Mouse (Mus musculus) hindbrain, embryonic 13.5 days (tissue): Measurements from ENCODE around the gene Mmaa. TPM values are rescaled to one million over a fixed set of nuclear protein-coding genes. Genes with fewer than 3 reads are reported as not detected.

Experiments
- ATAC-seq: fragments of 200-750 bp; cut with Nextera tagmentation; 2 replicates; pipeline ENCODE4 v1.8.0; 2017; ENCODE audit warnings: moderate TSS enrichment; ENCODE audit not compliant: low FRiP score
- H3K27ac ChIP-seq: fragments of 300-500 bp; sonication (generic); 2 replicates; pipeline ENCODE4 v1.5.1; 2015; ENCODE audit warnings: inconsistent platforms, mild to moderate bottlenecking, moderate library complexity
- H3K27me3 ChIP-seq: fragments of 300-500 bp; sonication (generic); 2 replicates; pipeline ENCODE4 v1.6.1; 2015; ENCODE audit warnings: mild to moderate bottlenecking, inconsistent platforms
- H3K36me3 ChIP-seq: fragments of 300-500 bp; sonication (generic); 2 replicates; pipeline ENCODE4 v1.6.1; 2015; ENCODE audit warnings: mild to moderate bottlenecking, inconsistent platforms
- H3K4me1 ChIP-seq: fragments of 300-500 bp; sonication (generic); replicated peaks from 2 replicates; pipeline ENCODE4 v1.6.1; 2015; ENCODE audit warnings: inconsistent platforms
- H3K4me2 ChIP-seq: fragments of 300-500 bp; sonication (generic); 2 replicates; pipeline ENCODE4 v1.6.1; 2015; ENCODE audit warnings: inconsistent platforms, mild to moderate bottlenecking, moderate library complexity
- H3K4me3 ChIP-seq: fragments of 300-500 bp; sonication (generic); 2 replicates; pipeline ENCODE4 v1.5.1; 2015; ENCODE audit warnings: mild to moderate bottlenecking, inconsistent platforms
- H3K9ac ChIP-seq: fragments of 300-500 bp; sonication (generic); 2 replicates; pipeline ENCODE4 v1.6.1; 2015; ENCODE audit warnings: mild to moderate bottlenecking, inconsistent platforms
- H3K9me3 ChIP-seq: fragments of 300-500 bp; sonication (generic); 2 replicates; pipeline ENCODE4 v1.6.1; 2016; ENCODE audit warnings: inconsistent platforms
- WGBS: fragments of 180-500 bp; shearing (Covaris S2); methylation state at CpG from one replicate; pipeline ENCODE4 v1.1.7; 2015; 5-methylcytosine and 5-hydroxymethylcytosine counted together
- polyA plus RNA-seq: library from polyadenylated mRNA; unstranded; fragments of >200 nt; fragmentation: Nextera tagmentation; extraction: Ambion mirVana; gene quantifications from 2 replicates; pipeline ENCODE4 v1.2.1, GENCODE M21; 2015

Gene Mmaa
- polyA plus RNA-seq, 1 experiment from 2014 or later, result 19.9 TPM

DNA sequence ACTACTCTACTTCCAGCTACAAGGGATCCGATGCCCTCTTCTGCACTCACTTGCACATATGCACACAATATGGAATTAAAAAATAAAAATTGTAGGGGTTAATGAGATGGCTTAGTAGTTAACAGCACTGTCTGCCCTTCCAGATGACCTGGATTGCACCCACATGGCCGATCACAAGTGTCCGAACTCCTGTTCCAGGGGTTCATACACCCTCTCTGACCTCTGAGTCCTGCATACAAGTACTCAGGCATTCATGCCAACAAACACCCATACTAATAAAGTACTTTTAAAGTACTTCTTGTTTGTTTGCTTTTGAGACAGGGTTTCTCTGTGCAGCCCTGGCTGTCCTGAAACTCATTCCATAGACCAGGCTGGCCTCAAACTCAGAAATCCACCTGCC is 10.1 kb downstream of the Mmaa start:
- 95% methylated on average over 3 of the region's 3 CpGs for WGBS
- no peak overlapping the region for H3K4me3 ChIP-seq
- no peaks in the 10 kb centered on the region for H3K9me3 ChIP-seq
- H3K9ac ChIP-seq, result no peak overlapping the region
- no peak overlapping the region for H3K4me2 ChIP-seq
- H3K27me3 ChIP-seq, result no peaks in the 10 kb centered on the region
- no peaks in the 10 kb centered on the region for H3K4me1 ChIP-seq
- no peak for ATAC-seq
- H3K27ac ChIP-seq, result no peak overlapping the region
- H3K36me3 ChIP-seq, result peaks cover 30% of the 10 kb centered on the region

GRCm38 (mm10) chr8:79281376-79281890 is 13.3 kb downstream of the Mmaa start:
- no peak overlapping the region for H3K27ac ChIP-seq
- no peaks in the 10 kb centered on the region for H3K9me3 ChIP-seq
- H3K4me3 ChIP-seq, result no peak overlapping the region
- WGBS, result 91% methylated on average over 6 of the region's 6 CpGs
- H3K4me1 ChIP-seq, result no peaks in the 10 kb centered on the region
- ATAC-seq, result no peak
- no peak overlapping the region for H3K4me2 ChIP-seq
- H3K27me3 ChIP-seq, result no peaks in the 10 kb centered on the region
- peaks cover 54% of the 10 kb centered on the region for H3K36me3 ChIP-seq
- no peak overlapping the region for H3K9ac ChIP-seq

GRCm38 (mm10) chr8:79277264-79277870 is 17.4 kb downstream of the Mmaa start:
- Histone ChIP-seq H3K27me3 (no peaks in the 10 kb centered on the region), H3K4me2 (no peak overlapping the region), H3K27ac (no peak overlapping the region), H3K4me3 (no peak overlapping the region), H3K9me3 (no peaks in the 10 kb centered on the region), H3K4me1 (no peaks in the 10 kb centered on the region), H3K9ac (no peak overlapping the region), H3K36me3 (peaks cover 76% of the 10 kb centered on the region)
- no peak for ATAC-seq
- 89% methylated on average over 8 of the region's 8 CpGs for WGBS

GRCm38 (mm10) chr8:79274940-79275339 is 19.8 kb downstream of the Mmaa start:
- no peak overlapping the region for H3K4me2 ChIP-seq
- no peak overlapping the region for H3K27ac ChIP-seq
- WGBS, result 95% methylated on average over 10 of the region's 10 CpGs

DNA sequence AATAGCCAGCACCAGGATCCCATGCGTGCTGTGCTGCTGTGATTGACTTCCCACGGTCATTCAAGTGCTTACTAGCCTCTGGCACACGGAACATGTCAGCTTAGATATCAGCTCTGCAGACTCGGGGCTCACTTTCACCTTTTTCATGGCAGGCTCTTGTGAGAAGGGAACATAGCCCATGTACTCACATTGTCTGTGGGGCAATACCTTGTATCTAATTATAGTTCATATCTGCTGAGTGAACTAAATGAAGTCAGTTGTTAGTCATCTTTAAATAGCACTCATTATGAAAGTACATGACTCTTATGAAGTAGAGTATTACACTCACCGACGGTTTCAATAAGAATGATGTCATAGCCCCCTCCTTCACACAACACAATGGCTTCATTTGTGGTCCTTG is 21.0 kb downstream of the Mmaa start:
- Histone ChIP-seq H3K27me3 (no peaks in the 10 kb centered on the region), H3K9ac (no peak overlapping the region), H3K4me2 (no peak overlapping the region), H3K4me1 (no peaks in the 10 kb centered on the region), H3K9me3 (no peaks in the 10 kb centered on the region), H3K27ac (no peak overlapping the region), H3K36me3 (peaks cover 90% of the 10 kb centered on the region), H3K4me3 (no peak overlapping the region)
- 93% methylated on average over 6 of the region's 6 CpGs for WGBS
- no peak for ATAC-seq

More at GRCm38 (mm10) chr8:79274940-79275339, 19.8 kb downstream of the Mmaa start:
- Histone ChIP-seq H3K9ac (no peak overlapping the region), H3K36me3 (peaks cover 88% of the 10 kb centered on the region), H3K4me1 (no peaks in the 10 kb centered on the region), H3K27me3 (no peaks in the 10 kb centered on the region), H3K4me3 (no peak overlapping the region), H3K9me3 (no peaks in the 10 kb centered on the region)
- no peak for ATAC-seq

GRCm38 (mm10) chr8:79272676-79273075 is 22.1 kb downstream of the Mmaa start:
- no peaks in the 10 kb centered on the region for H3K9me3 ChIP-seq
- H3K27ac ChIP-seq, result no peak overlapping the region
- H3K4me1 ChIP-seq, result no peaks in the 10 kb centered on the region
- no peak for ATAC-seq
- no peak overlapping the region for H3K9ac ChIP-seq
- no peak overlapping the region for H3K4me3 ChIP-seq
- no peak overlapping the region for H3K4me2 ChIP-seq
- no peaks in the 10 kb centered on the region for H3K27me3 ChIP-seq
- WGBS, result 79% methylated on average over 4 of the region's 4 CpGs
- H3K36me3 ChIP-seq, result peaks cover 92% of the 10 kb centered on the region

DNA sequence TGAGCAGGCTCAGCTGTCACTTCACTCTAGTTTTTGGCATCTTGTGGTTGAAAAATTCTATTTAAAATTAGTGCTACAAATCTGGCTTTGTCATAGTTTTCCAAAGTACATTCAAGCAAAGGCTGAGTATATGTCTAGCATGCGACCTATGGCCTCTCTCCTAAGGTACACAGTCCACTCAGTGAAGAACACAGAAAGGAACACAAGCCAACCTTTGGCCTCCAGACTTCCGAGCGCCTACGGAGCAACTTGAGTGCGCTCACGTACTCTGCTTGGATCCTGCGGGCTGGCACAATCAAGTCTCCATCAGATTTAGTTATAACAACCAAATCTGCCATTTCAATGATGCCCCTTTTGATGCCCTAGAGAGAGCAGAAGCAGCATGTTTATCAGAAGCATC is 25.8 kb downstream of the Mmaa start:
- Histone ChIP-seq H3K4me3 (no peak overlapping the region), H3K9me3 (no peaks in the 10 kb centered on the region), H3K9ac (no peak overlapping the region), H3K36me3 (peaks cover 74% of the 10 kb centered on the region), H3K4me1 (no peaks in the 10 kb centered on the region), H3K4me2 (no peak overlapping the region), H3K27me3 (no peaks in the 10 kb centered on the region), H3K27ac (no peak overlapping the region)
- ATAC-seq, result no peak
- 96% methylated on average over 7 of the region's 7 CpGs for WGBS

GRCm38 (mm10) chr8:79261920-79262319 is 32.8 kb downstream of the Mmaa start:
- Histone ChIP-seq H3K27me3 (no peaks in the 10 kb centered on the region), H3K9me3 (peaks cover 5% of the 10 kb centered on the region; the same call in 1 of the 2 replicates), H3K4me2 (no peak overlapping the region), H3K27ac (no peak overlapping the region), H3K9ac (no peak overlapping the region), H3K36me3 (peaks cover 9% of the 10 kb centered on the region), H3K4me1 (no peaks in the 10 kb centered on the region), H3K4me3 (no peak overlapping the region)
- WGBS, result 95% methylated on average over 5 of the region's 5 CpGs
- no peak for ATAC-seq

DNA sequence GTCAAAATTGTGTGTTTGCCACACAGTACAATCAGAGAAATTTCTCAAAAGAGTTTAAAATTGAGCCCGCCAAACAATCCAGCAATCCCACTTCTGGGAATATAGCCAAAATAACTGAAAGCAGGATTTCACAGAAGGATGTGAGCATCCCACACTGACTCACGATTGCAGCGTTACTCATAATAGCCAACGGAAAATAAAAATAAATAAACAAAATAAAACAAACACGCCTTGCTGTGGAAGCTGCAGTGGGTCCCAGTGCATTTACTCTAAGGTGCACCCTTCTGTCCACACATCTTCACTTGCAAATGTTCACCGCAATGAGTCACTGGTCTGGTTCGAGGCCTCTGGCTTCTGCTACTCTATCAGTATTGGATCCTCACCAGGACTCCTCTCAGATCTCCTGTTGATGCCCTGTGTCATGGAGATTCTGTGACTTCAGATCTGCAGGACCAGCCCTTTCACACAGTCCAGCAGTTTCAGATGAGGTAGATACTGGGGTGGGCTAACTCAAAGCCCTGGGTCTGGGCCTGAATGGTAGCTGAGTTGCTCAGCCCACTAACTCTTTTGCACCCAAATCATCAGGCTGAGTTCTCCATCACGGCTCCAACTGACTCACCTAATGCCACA is 38.5 kb downstream of the Mmaa start:
- no peak overlapping the region for H3K9ac ChIP-seq
- 80% methylated on average over 8 of the region's 8 CpGs for WGBS
- H3K4me3 ChIP-seq, result no peak overlapping the region
- no peak overlapping the region for H3K4me2 ChIP-seq
- no peak overlapping the region for H3K27ac ChIP-seq
- no peaks in the 10 kb centered on the region for H3K4me1 ChIP-seq
- H3K36me3 ChIP-seq, result no peaks in the 10 kb centered on the region
- no peak for ATAC-seq
- H3K9me3 ChIP-seq, result no peaks in the 10 kb centered on the region
- H3K27me3 ChIP-seq, result no peaks in the 10 kb centered on the region

- H3K9me3 ChIP-seq, result no peaks in the 10 kb centered on the region
- H3K27me3 ChIP-seq, result no peaks in the 10 kb centered on the region
- no peaks in the 10 kb centered on the region for H3K4me1 ChIP-seq
- H3K36me3 ChIP-seq, result no peaks in the 10 kb centered on the region
- H3K9ac ChIP-seq, result no peak overlapping the region
- no peak overlapping the region for H3K4me2 ChIP-seq
- WGBS, result 89% methylated on average over 6 of the region's 6 CpGs
- H3K4me3 ChIP-seq, result no peak overlapping the region
- H3K27ac ChIP-seq, result no peak overlapping the region
- no peak for ATAC-seq
Measured at GRCm38 (mm10) chr8:79253742-79254141, 41.0 kb downstream of the Mmaa start.

DNA sequence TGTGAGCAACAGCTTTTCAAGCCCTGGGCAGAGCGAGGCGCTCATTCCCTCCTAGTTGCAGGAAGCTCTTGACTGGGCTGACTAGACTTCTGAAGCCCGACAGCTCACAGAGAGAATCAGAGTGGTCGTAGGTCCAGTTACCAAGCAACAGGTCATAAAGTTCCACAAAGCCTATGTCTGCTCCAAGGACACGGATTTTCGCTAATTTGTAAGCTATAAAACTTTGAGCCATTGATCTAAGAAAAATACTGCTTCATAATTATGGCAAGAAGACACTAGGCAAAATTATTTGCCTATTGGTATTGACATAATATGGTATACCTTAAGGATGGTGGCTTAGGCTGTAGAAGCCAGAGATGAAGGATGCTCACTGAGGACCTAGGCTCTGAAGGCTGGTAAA is 46.3 kb downstream of the Mmaa start, which contains the start of gene 1700011L22Rik:
Gene 1700011L22Rik, minus strand, starts transcription at position 101 of the 400 bp plus-strand sequence.
- H3K9me3 ChIP-seq, result no peaks in the 10 kb centered on the region
- no peaks in the 10 kb centered on the region for H3K27me3 ChIP-seq
- no peak within 1 kb of the TSS for H3K4me3 ChIP-seq
- H3K4me2 ChIP-seq, result no peak within 1 kb of the TSS
- H3K36me3 ChIP-seq, result no peaks in the 10 kb centered on the region
- 89% methylated on average over 6 of the region's 6 CpGs for WGBS
- H3K4me1 ChIP-seq, result no peaks in the 10 kb centered on the region
- no peak within 1 kb of the TSS for H3K27ac ChIP-seq
- H3K9ac ChIP-seq, result no peak within 1 kb of the TSS
- ATAC-seq, result no peak

GRCm38 (mm10) chr8:79243422-79243821 is 51.3 kb downstream of the Mmaa start:
- Histone ChIP-seq H3K9ac (no peak overlapping the region), H3K4me1 (no peaks in the 10 kb centered on the region), H3K27ac (no peak overlapping the region), H3K27me3 (no peaks in the 10 kb centered on the region), H3K36me3 (no peaks in the 10 kb centered on the region), H3K4me2 (no peak overlapping the region), H3K9me3 (no peaks in the 10 kb centered on the region), H3K4me3 (no peak overlapping the region)
- 92% methylated on average over 2 of the region's 2 CpGs for WGBS
- ATAC-seq, result no peak

- H3K36me3 ChIP-seq, result no peaks in the 10 kb centered on the region
- 89% methylated on average over 7 of the region's 7 CpGs for WGBS
- no peaks in the 10 kb centered on the region for H3K27me3 ChIP-seq
- no peak overlapping the region for H3K27ac ChIP-seq
- no peak overlapping the region for H3K9ac ChIP-seq
- H3K4me1 ChIP-seq, result no peaks in the 10 kb centered on the region
- ATAC-seq, result no peak
- H3K4me3 ChIP-seq, result no peak overlapping the region
- no peak overlapping the region for H3K4me2 ChIP-seq
- no peaks in the 10 kb centered on the region for H3K9me3 ChIP-seq
Measured at GRCm38 (mm10) chr8:79239996-79240395, 54.7 kb downstream of the Mmaa start.
